Mouse (Mus musculus) layer of hippocampus, adult 9-10 months (tissue): ENCODE data around the gene Actb.

Experiments used
- DNase-seq: peaks from one replicate; pipeline ENCODE4 v3.0.0; 2022; ENCODE audit warnings: low spot score

The Actb gene

DNA sequence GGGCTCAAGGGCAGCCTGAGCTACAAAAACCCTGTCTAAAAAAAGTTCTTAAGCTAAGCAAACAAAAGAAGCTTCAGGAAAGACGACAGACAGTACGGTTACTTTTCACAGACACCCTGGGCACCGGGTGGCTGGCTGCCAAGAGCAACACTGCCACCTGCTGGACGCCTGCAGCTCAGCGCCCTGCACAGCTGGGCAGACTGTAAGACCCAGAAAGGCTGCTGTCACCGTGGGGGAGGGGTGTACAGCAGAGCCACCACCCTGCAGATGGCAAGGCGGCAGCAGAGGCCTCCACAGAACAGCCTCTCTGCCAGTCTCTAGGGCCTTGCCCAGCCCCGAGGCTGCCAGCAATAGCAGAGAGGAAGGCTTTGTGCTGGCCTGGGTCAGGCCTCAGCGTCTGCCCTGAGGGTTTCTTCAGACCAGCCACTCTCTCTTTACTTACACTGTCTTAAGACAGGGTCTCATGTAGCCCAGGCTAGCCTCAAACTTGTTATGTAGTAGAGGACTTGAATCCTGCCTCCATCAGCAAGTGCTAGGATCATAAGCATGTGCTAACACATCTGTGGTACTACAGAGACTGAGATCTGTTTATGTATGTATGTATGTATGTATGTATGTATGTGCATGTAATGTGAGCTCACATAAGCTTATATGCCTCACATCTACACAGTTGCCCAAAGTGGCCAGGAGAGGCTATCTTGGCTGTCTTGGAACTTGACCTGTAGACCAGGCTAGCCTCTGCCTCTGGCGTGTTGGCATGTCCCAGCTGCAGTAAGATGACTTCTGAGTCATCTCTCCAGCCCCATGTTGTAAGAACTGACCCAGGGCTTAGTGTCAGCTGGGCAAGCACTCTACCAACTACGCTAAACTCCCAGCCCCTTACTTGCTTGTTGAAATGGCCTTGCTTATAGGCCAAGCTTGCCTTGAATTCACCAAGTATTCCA lies 28.9 kb downstream of the Actb start:
- DNase-seq, result peak; percentile 77

DNA sequence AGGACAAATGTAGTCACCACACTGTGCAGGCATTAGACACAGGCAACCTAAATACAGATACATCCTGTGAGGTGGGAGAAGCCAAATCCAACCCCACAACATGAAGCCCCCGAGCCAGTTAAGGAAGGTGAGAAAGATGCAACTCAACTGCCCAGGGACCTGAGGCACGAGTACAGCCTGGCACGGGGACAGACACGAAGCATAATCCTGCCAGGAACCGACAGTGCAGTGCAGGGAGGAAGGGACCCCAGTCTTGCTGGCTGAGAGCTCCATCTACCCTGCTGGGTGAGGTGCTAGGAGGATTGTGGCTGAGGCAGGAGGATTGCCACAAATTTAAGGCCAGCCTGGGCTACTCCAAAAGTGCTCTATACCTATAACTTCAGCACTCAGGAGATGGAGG lies 29.7 kb downstream of the Actb start:
- no peak for DNase-seq

DNA sequence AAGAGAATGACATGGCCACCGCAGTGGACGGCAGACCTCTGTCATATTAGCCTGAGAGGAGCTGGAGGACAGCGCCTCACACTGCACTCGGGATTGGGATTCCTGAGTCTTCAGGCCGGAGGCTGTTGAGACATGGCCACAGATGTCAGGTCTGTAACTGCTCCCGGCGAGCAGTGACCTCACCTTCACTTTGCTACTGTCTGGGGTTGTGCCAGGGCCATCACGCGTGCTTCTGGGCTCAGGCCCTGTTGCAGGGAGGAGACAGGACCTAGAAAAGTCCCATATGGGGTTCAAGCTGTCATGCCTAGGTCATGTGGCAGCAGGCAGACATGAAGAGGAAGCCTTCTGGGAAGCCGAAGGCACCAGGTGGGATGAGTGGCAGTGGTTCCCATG lies 31.0 kb downstream of the Actb start:
- DNase-seq, result no peak

DNA sequence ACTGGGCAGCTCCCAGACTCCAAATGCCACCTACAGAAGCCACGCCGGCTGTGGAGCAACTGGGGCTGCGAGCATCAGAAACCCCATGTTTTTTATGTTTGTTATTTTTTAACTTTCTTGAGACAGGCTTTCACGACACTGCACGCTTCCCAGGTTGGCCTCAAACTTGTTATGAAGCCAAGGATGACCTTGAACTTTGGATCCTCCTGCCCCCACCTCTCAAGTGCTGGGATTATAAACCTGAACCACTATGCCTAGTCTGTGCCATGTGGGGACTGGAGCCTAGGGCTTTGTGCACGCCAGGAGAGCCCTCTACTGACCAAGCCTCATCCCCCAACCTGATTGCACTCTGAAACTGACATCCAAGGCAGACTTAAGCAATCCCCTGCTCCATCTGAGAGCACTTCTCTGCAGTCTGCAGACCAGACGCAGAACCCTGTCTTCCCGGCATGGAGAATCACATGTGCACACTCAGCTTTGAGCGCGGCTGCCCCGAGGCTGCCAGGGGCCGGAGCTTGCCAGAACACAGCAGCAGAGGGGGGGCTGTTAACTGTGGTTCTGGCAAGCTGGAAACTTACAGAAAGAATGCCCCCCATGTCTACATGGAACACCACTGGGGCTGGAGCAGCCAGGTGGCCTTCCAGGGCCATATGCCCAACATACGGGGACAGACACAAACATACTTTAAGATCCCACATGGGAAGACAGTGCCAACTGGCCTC lies 31.6 kb downstream of the Actb start:
- no peak for DNase-seq

DNA sequence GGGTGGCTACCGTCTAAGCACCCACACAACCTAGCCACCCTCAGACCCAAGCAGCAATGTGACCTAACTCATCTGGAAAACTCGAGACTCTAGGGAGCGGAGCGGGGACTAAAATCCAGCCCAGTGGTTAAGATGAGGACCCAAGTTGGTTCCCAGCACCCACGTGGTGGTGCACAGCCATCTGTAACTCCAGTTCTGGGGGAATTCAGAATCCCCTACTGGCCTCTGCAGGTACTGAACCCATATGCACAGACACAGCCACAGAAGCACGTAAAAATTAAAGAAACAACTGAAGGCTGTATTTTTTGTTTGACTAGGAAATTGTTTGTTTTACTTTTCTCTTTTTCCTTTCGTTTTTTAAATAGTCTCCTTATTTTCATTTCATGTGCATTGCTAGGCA lies 32.8 kb downstream of the Actb start:
- no peak for DNase-seq

DNA sequence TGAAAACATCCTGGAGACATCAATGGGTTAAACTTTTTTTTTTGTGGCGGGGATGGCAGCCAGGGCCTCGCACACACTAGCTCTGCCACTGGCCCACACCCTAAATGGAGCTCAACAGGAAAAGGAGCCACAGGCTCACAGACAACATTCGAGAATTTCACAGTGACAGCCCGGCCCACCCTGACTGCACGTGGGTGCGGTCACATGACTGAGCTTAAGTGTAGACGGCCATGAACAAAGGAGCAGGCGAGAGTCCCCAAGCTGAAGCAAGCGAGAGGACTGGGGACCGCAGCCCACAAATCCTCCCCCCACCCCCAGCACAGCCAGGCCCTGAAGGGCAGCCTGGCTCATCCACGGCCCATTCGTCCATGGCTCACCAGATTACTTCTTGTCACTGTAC lies 34.8 kb downstream of the Actb start:
- no peak for DNase-seq

DNA sequence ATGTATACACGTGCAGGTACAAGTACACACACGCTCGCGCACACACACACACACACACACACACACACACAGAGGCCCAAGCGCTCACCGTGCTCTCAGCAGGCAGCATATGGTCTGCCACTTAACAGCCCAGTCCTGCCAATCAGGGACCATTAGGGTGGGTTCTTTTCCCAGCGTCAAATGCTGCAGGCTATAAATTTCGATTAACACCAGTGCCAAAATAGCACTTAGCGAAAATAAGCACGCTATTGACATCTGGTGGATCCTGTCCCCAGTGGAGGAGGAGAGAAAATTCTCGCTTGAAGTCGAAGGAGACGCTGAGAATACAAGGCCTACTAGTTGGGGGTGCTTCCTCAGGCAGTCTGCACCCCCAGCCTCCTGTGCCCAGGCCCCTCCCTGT lies 37.1 kb downstream of the Actb start:
- no peak for DNase-seq

DNA sequence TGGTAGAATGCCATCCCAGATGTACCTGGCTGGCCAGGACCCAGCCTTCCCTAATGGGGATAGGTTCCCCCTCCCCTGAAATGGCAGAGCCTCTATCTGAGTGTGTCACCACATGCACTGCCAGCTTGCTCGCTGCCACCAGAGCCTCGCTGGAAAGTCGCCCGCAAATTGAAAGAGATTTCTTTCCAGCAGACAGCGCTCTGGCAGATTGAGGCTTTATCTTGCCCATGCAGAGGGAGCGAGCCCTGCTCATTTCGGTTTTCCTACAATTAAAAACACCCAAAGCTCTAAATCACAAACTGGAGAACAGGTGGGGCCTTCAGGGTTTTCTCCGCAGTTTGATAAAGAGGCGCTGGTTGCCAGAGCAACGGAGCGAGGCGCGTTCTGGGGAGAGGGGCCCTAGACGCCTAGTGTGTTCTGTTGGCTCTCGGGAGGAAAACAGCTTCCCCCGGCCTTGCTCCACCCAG lies 48.8 kb downstream of the Actb start:
- peak; percentile 69 for DNase-seq

DNA sequence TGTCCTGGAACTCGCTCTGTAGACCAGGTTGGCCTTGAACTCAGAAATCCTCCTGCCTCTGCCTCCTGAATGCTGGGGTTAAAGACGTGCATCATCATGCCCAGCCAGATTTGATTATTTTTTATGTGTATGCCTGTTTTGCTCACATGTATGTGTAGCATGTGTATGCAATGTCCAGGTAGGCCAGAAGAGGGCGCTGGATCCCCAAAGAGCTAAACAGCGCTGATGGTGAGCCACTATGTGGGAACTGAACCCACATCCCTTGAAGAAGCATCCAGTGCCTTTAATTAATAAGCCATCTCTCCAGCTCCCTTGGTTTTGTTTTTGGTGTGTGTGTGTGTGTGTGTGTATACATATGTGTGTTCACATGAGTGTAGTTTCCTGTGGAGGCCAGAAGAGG lies 50.1 kb downstream of the Actb start:
- DNase-seq, result no peak

DNA sequence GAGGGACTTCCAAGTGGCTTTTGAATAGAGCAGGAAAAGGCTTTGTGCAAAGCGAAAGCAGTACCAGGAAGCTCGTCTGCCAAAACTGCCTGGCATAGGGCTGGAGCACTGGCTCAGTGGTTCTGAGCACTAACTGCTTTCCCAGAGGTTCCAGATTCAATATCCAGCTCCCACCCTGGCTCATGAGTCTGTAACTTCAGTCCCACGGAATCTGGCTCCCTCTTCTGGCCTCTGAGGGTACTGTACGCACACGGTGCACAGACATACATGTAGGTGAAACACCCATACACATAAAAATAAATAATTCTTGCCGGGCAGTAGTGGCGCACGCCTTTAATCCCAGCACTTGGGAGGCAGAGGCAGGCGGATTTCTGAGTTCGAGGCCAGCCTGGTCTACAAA lies 51.7 kb downstream of the Actb start:
- no peak for DNase-seq

DNA sequence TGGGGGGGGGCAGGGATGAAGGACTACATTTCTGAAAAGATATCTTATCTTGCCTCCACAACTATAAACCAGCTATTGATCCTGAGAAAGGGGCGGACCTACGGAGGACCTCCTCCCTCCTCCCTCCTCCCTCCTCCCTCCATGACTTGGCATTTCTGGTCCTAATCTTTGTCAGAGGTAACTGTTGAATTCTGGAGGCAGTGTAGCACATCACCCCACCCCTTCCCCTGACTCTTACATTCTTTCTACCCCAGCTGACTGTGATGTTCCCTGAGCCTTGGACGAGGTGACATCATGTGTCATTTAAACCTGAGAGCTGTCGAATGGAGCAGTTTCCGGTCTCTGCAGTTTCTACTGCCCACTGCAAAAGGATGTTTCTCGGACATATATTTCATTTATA lies 53.0 kb downstream of the Actb start:
- DNase-seq, result no peak
